Mouse (Mus musculus): ENCODE data around the gene Tas2r102.

Gene Tas2r102

DNA sequence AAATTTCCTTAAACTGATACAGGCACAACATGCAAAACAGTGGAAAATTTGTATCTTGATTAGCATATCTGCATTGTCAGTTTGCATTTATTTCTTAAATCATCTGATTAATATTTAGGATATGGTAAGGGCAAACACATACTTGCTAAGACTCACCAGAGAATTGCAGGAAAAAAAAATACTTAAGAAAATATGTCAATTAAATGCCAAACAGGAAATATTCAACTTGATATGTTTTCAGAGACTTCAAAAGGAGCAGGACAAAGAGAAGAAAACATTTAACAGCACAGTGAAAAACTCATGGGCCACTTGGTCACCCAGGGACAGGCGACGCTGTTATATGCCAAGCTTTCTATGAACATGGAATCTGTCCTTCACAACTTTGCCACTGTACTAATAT, at the start of gene Tas2r102:
Tas2r102 (plus strand) TSS at position 301 of the 400 bp plus-strand sequence.
- no peak for DNase-seq

DNA sequence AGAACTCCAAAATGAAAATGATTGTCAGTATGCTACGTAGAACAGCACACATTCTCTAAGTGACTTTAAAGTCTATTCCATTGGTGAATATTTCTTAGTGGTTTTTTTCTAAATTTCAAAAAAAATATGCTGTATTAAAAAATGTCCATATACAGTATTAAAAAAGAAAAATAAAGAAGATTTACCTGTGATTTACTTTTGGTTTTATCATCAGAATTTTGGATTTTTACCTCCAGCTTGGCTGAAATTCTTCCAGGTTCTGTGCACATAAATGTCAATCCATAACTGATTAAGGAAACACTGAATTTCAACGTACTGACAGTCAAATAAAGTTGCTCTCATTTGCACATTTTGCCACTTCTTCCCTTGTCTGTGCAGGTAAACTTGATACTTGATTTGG, 24.0 kb upstream of the Tas2r102 start, which contains the start of gene Tas2r115:
Tas2r115 (minus strand) TSS at position 101 of the 400 bp plus-strand sequence.
- DNase-seq = no peak

DNA sequence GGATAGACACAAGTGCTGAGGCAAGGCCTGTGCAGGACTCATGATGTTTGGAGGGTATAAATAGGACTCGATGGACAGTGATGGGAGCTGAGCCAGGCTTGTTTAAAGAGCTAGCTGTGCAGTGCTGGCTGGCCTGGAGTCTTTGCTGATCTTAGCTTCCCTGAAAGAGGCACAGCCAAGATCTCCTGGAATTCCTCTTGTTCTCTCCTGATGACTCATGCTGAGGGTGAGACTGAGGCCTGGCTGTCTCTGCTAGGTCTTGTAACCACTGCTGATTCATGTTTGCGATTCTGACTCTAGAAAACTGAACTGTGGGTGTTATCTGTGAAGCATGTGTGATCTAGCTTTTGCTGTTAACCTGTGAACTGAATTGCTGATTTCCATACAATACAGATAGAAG, 11.7 kb upstream of the Tas2r102 start:
- no peak for DNase-seq

- DNase-seq = no peak
These were observed 7.5 kb upstream of the Tas2r102 start, which contains the start of gene Tas2r124 for GRCm38 (mm10) chr6:132754430-132754829. Tas2r124 (plus strand) TSS chr6:132754730.

DNA sequence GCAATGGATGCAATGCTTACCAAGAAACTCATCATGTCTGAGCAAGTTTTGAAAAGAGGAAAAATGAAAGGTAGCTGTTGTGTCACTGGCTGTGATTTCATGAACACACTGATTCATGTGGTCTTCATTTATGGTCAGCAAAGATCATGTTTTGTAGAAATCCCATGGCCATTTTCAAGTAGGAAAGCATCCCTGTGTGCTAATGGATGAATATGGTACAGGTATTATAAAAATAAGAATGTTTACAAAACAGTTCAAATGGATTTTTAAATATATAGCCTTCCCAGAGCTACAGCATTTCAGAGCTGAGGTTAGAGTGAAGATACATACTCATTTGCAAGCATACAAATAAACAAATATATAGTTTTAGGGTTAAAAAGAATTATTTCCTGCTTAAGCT, 16.1 kb downstream of the Tas2r102 start, which contains the start of gene Tas2r136:
Tas2r136 (minus strand) TSS at position 101 of the 400 bp plus-strand sequence.
- DNase-seq = no peak

DNA sequence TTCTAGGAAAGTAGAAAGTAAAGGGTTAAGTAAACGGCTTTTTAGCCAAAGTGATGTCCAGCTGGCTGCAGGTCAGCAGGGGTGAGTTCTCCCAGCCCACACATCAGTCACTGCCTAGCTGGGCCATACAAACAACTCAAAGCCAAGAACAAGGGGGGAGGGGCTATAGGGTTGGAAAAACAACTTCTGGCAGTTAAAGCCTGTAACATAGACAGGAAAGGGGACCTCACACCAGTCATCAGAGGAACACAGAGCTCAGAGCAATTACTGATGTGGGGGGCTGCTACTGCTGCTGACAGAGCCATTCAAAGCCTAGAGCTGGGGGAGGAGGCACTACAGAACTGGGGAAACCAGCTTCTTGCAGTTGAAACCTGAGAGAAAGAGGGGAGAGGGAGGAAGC, 33.5 kb downstream of the Tas2r102 start:
- DNase-seq = no peak

DNA sequence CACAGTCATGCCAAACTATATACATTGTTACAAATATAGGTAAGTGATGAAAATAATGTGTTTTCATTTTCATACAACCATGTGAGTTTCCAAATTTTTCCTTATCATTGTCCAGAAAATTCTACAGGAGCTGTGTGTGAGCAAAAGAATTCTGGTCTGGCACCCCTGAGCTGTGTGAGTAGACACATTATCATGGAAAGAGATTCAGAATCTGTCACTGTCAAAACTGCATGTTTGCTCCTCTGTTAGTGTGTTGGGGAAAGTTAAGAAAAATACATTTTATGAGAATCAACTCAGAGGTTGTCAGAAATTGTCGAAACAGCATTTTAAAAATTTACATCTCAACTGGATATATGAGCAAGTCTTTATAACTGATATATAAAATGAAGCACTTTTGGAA, 40.6 kb downstream of the Tas2r102 start, which contains the start of gene Tas2r117:
Tas2r117 (plus strand) TSS at position 301 of the 400 bp plus-strand sequence.
- no peak for DNase-seq

All from lung, postnatal 14 days (tissue).